Mouse (Mus musculus) stomach, postnatal 0 days (tissue): ENCODE results near the gene Borcs7. TPM values are rescaled to one million over a fixed set of nuclear protein-coding genes. Genes with fewer than 3 reads are reported as not detected.

ENCODE experiments used
- ATAC-seq: fragments of 200-750 bp; cut with Nextera tagmentation; 2 replicates; pipeline ENCODE4 v1.8.0; 2017; ENCODE audit not compliant: low FRiP score, low TSS enrichment
- DNase-seq: peaks from one replicate; pipeline ENCODE4 v3.0.0-alpha.2; 2016; ENCODE audit warnings: low spot score
- H3K27ac ChIP-seq: fragments of 300-500 bp; sonication (generic); replicated peaks from 2 replicates; pipeline ENCODE4 v1.5.1; 2014; ENCODE audit warnings: mild to moderate bottlenecking, control low read depth
- H3K27me3 ChIP-seq: fragments of 300-500 bp; sonication (generic); 2 replicates; pipeline ENCODE4 v1.6.1; 2014; ENCODE audit warnings: low read length; ENCODE audit not compliant: control insufficient read depth, insufficient read depth
- H3K36me3 ChIP-seq: fragments of 300-500 bp; sonication (generic); 2 replicates; pipeline ENCODE4 v1.6.1; 2014; ENCODE audit warnings: low read length, mixed read lengths; ENCODE audit not compliant: control insufficient read depth, insufficient read depth
- H3K4me1 ChIP-seq: fragments of 300-500 bp; sonication (generic); replicated peaks from 2 replicates; pipeline ENCODE4 v1.6.1; 2014; ENCODE audit warnings: antibody characterized with exemption; ENCODE audit not compliant: control insufficient read depth, insufficient read depth
- H3K4me2 ChIP-seq: fragments of 300-500 bp; sonication (generic); replicated peaks from 2 replicates; pipeline ENCODE4 v1.6.1; 2014; ENCODE audit warnings: low read depth, mild to moderate bottlenecking, control low read depth, moderate library complexity
- H3K4me3 ChIP-seq: fragments of 300-500 bp; sonication (generic); 2 replicates; pipeline ENCODE4 v1.5.1; 2014; ENCODE audit warnings: low read depth, low read length, control low read depth
- H3K9ac ChIP-seq: fragments of 300-500 bp; sonication (generic); 2 replicates; pipeline ENCODE4 v1.6.1; 2014; ENCODE audit warnings: mild to moderate bottlenecking, low read length, control low read depth, mixed read lengths
- H3K9me3 ChIP-seq: fragments of 300-500 bp; sonication (generic); 2 replicates; pipeline ENCODE4 v1.6.1; 2016; ENCODE audit warnings: low read length; ENCODE audit not compliant: control insufficient read depth
- CTCF ChIP-seq: IDR thresholded peaks from 2 replicates; pipeline ENCODE4 v1.5.1; 2016; ENCODE audit warnings: antibody characterized with exemption, low read depth, mild to moderate bottlenecking, moderate library complexity
- EP300 ChIP-seq: optimal IDR thresholded peaks from 2 replicates; pipeline ENCODE3; 2016; ENCODE audit warnings: antibody characterized with exemption
- WGBS: fragments of 180-500 bp; shearing (Covaris S2); extraction: QIAGEN DNeasy Blood & Tissue Kit; methylation state at CpG from one replicate; pipeline ENCODE4 v1.1.7; 2014; 5-methylcytosine and 5-hydroxymethylcytosine counted together
- polyA plus RNA-seq: library from polyadenylated mRNA; unstranded; fragments of >200 nt; fragmentation: Nextera tagmentation; extraction: Ambion mirVana; gene quantifications from 2 replicates; pipeline ENCODE4 v1.2.1, GENCODE M21; 2015

Gene Borcs7
- polyA plus RNA-seq, 1 experiment from 2014 or later, result 15.6 TPM

DNA sequence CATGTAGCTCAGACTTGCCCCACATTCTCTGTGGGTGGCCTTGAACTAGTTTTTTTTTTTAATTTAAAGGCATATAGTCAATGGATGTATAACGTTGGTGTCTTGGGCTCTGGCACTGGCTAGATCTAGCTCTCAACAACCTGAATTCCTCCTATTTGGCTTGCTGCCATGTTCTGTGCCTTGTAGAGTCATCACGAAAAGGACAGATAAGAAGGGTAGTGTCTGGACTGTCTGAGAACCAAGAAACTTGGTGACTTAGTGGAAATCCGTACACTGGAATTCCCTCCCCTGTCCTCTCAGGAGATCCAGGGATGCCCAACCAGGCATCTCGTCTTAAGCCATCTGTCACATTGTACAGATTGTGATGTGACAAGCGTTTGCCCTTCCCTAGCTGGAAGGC lies 36.5 kb upstream of the Borcs7 start:
- Histone ChIP-seq H3K4me2 (no peak overlapping the region), H3K27ac (no peak overlapping the region), H3K4me3 (no peak overlapping the region), H3K4me1 (no peaks in the 10 kb centered on the region), H3K27me3 (no peaks in the 10 kb centered on the region), H3K9ac (no peak overlapping the region), H3K36me3 (peaks cover 17% of the 10 kb centered on the region), H3K9me3 (no peaks in the 10 kb centered on the region)
- DNase-seq (no peak), ATAC-seq (no peak)
- TF ChIP-seq EP300, result no peak
- TF ChIP-seq CTCF, result no peak
- WGBS, result 68% methylated on average over 5 of the region's 5 CpGs

DNA sequence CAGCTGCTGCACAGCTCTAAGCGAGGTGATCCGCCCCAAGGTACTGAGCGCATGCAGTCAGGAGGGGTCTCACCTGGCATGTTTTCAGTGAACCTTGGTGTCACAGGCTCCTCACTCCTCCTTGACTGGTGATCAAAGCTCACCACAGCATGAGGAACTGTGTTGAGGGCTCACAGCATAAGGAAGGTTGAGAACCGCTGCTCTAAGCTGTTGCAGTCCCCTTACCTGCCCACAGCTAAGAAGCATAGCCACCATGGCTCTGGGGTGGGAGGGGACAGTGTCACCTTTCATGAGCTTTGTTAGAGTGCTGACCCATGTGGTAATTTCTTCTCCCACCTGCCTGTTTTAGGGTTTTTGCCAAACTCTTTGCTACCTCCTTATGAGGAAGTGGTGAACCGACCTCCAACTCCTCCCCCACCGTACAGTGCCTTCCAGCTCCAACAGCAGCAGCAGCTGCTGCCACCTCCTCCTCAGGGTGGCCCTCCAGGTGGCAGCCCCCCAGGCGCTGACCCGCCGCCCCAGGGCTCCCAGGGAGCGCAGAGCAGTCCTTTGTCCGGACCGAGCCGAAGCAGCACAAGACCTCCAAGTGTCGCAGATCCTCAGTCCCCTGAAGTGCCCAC lies 36.0 kb upstream of the Borcs7 start:
- Histone ChIP-seq H3K4me3 (no peak overlapping the region), H3K9me3 (no peaks in the 10 kb centered on the region), H3K4me2 (no peak overlapping the region), H3K36me3 (peaks cover 17% of the 10 kb centered on the region), H3K27ac (no peak overlapping the region), H3K27me3 (no peaks in the 10 kb centered on the region), H3K9ac (no peak overlapping the region), H3K4me1 (no peaks in the 10 kb centered on the region)
- DNase-seq (no peak), ATAC-seq (no peak)
- WGBS, result 92% methylated on average over 14 of the region's 14 CpGs
- TF ChIP-seq EP300 (no peak), CTCF (no peak)

DNA sequence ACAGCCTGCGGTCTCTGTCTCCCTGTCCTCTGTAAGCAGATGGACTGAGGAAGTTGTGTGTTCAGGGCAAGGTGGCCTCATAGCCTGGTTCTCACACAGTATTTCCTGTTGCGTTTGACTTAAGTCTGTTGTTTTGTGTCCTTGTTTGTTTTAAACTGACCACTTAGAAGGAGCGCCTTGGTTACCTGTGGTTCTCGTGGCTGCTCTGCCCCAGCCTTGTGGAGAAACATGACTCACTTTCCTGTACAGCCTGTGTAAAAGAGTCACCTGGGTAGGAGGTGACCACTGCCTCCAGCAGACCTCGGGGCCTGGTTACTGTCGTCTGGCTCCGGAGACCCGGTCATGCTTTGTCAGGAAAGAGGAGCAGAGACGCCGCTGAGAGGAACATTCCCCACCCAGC lies 34.1 kb upstream of the Borcs7 start:
- no peak for TF ChIP-seq EP300
- no peak for TF ChIP-seq CTCF
- no peak overlapping the region for H3K4me2 ChIP-seq
- H3K9me3 ChIP-seq, result no peaks in the 10 kb centered on the region
- peak; percentile 19; the same call in 1 of the 2 replicates for ATAC-seq
- no peak overlapping the region for H3K9ac ChIP-seq
- H3K4me1 ChIP-seq, result no peaks in the 10 kb centered on the region
- H3K27ac ChIP-seq, result no peak overlapping the region
- H3K4me3 ChIP-seq, result no peak overlapping the region
- 89% methylated on average over 10 of the region's 10 CpGs for WGBS
- no peak for DNase-seq
- peaks cover 17% of the 10 kb centered on the region for H3K36me3 ChIP-seq
- no peaks in the 10 kb centered on the region for H3K27me3 ChIP-seq

DNA sequence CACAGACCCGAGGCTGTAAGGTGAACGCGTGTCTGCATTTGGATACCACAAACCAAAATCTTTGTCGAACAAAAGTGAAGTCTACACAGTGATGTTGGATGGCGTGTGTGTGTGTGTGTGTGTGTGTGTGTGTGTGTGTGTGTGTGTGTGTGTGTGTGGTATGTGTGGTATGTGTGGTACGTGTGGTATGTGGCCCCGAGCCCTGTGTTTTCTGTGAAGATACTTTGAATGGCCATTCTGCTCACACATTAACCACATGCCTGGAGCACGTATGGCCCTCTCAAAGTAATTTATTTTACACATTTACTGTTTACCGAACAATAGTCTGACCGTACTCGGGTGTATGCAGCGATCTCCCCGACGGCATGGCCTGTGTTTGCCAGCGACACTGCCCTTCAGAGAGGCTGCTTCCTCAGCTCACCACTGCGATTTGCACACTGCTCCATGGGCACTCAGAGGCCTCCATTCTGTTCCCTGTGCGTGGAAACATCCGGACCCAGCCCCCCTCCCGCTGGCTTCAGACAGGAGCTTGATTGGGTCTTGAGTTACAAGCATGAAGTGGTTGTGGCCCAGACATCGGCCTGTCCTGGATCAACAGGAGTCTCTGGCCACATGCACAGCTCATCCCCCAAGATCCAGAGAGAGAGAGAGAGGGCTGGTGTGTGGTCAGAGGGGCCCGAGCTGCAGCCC lies 33.4 kb upstream of the Borcs7 start:
- Histone ChIP-seq H3K27me3 (no peaks in the 10 kb centered on the region), H3K27ac (no peak overlapping the region), H3K4me2 (no peak overlapping the region), H3K9me3 (no peaks in the 10 kb centered on the region), H3K4me1 (no peaks in the 10 kb centered on the region), H3K9ac (no peak overlapping the region), H3K36me3 (peaks cover 17% of the 10 kb centered on the region), H3K4me3 (no peak overlapping the region)
- 90% methylated on average over 21 of the region's 21 CpGs for WGBS
- no peak for ATAC-seq
- DNase-seq, result no peak
- TF ChIP-seq EP300, result no peak
- TF ChIP-seq CTCF, result no peak

DNA sequence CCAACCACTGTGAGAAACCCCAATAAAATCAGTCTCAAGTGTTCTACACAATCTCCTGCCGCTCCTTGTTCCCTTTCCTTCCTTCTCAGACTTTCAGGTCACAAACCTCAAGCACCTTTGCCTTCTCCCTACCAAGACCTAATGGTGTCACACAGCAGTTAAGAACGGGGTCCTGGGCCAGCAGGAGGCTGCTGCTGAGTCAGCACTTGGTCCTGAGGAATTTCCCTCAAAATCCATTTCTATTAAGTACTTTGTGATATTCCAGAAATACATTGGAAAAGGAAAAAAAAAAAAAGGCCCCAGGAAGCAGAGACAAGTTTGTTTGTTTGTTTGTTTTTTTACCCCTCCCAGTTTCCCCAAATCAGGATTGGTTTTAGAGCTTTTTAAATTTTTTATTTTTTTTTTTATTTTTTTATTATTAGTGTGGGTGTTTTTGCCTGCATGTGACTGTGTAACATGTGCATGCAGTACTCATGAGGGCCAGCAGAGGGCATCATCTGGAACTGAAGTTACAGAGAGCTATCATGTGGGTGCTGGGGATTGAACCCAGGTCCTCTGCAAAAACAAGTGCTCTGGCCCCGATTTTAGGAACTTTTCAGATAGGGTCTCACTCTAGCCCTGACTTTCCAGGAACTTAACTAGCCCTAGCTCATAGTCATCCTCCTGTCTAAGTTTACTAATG lies 32.2 kb upstream of the Borcs7 start:
- Histone ChIP-seq H3K4me2 (no peak overlapping the region), H3K4me3 (no peak overlapping the region), H3K4me1 (no peaks in the 10 kb centered on the region), H3K9me3 (no peaks in the 10 kb centered on the region), H3K9ac (no peak overlapping the region), H3K27me3 (no peaks in the 10 kb centered on the region), H3K36me3 (peaks cover 14% of the 10 kb centered on the region), H3K27ac (no peak overlapping the region)
- 93% methylated on average over 3 of the region's 3 CpGs for WGBS
- no peak for DNase-seq
- no peak for ATAC-seq
- no peak for TF ChIP-seq EP300
- peak; percentile 67 for TF ChIP-seq CTCF

DNA sequence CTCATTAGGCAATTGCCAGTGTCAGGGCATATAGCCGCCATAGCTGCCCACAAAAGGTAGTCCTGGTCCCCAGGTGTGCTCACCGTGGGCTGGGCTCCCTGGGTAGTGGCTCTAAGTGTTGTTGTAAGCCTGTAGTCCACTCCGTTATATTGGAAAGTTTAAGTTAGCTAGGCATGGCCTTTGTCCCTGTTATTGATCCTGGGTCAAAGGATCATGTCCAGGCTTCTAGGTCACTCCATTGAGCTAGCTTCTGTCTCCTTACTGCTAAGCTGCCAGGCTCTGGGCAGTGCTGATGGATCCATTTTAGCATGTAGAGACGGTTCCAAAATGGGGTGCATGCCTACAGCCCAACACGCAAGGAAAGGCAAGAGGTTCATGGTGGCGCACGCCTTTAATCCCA lies 31.4 kb upstream of the Borcs7 start:
- H3K9me3 ChIP-seq, result no peaks in the 10 kb centered on the region
- H3K27me3 ChIP-seq, result no peaks in the 10 kb centered on the region
- no peak overlapping the region for H3K27ac ChIP-seq
- no peak for ATAC-seq
- H3K9ac ChIP-seq, result no peak overlapping the region
- H3K4me3 ChIP-seq, result no peak overlapping the region
- DNase-seq, result no peak
- TF ChIP-seq EP300 (no peak), CTCF (no peak)
- H3K4me2 ChIP-seq, result no peak overlapping the region
- peaks cover 14% of the 10 kb centered on the region for H3K36me3 ChIP-seq
- no peaks in the 10 kb centered on the region for H3K4me1 ChIP-seq
- WGBS, result 97% methylated on average over 7 of the region's 7 CpGs
